Mouse (Mus musculus): Measurements from ENCODE around the gene Plod1. TPM values are rescaled to one million over a fixed set of nuclear protein-coding genes. Genes with fewer than 3 reads are reported as not detected.

The Plod1 gene
- polyA plus RNA-seq, 1 experiment from 2014 or later = 20.9 TPM

GRCm38 (mm10) chr4:147902906-147903500 lies 33.6 kb downstream of the Plod1 start:
- peaks cover 51% of the 10 kb centered on the region for H3K36me3 ChIP-seq (replicated peaks)
- peaks cover 20% of the 10 kb centered on the region for H3K4me1 ChIP-seq
- H3K27ac ChIP-seq = no peak overlapping the region
- 90% methylated on average over 12 of the region's 12 CpGs for WGBS
- H3K9me3 ChIP-seq = no peaks in the 10 kb centered on the region
- peak overlapping the region; percentile 93; the same call in 1 of the 2 replicates for H3K4me3 ChIP-seq
- H3K27me3 ChIP-seq (ENCODE audit: poor library complexity, severe bottlenecking) = no peaks in the 10 kb centered on the region
- no peak for DNase-seq (ENCODE audit: extremely low spot score, low spot score)

DNA sequence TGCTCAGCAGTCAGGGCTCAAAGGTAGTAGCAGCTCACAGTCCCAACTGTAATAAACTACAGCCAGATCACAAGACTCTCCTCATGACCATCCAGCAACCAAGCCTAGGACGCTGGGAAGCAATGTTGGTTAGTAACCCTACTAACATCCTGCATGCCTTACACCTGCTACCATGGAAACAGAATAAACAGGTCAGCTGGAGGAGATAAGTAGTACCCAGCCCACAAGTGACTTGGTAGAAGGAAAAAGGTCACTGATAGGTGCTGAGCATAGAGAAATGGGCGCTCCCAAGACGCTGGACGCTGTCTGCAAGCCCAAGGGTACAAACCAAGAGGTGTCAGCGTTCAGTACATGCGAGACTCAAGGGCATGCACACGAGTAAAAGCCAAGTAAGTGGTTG lies 36.1 kb downstream of the Plod1 start:
- Histone ChIP-seq H3K36me3 (replicated peaks) (peaks cover 76% of the 10 kb centered on the region), H3K9me3 (no peaks in the 10 kb centered on the region), H3K4me3 (no peak overlapping the region), H3K4me1 (peaks cover 19% of the 10 kb centered on the region), H3K27ac (no peak overlapping the region), H3K27me3 (ENCODE audit: poor library complexity, severe bottlenecking) (no peaks in the 10 kb centered on the region)
- no peak for DNase-seq (ENCODE audit: extremely low spot score, low spot score)
- WGBS = 96% methylated on average over 7 of the region's 7 CpGs

GRCm38 (mm10) chr4:147897348-147897747 lies 39.2 kb downstream of the Plod1 start:
- H3K4me3 ChIP-seq = no peak overlapping the region
- H3K9me3 ChIP-seq = no peaks in the 10 kb centered on the region
- H3K27ac ChIP-seq = no peak overlapping the region
- H3K27me3 ChIP-seq (ENCODE audit: poor library complexity, severe bottlenecking) = no peaks in the 10 kb centered on the region
- 89% methylated on average over 3 of the region's 3 CpGs for WGBS
- no peaks in the 10 kb centered on the region for H3K4me1 ChIP-seq
- no peak for DNase-seq (ENCODE audit: extremely low spot score, low spot score)
- H3K36me3 ChIP-seq (replicated peaks) = peaks cover 96% of the 10 kb centered on the region

DNA sequence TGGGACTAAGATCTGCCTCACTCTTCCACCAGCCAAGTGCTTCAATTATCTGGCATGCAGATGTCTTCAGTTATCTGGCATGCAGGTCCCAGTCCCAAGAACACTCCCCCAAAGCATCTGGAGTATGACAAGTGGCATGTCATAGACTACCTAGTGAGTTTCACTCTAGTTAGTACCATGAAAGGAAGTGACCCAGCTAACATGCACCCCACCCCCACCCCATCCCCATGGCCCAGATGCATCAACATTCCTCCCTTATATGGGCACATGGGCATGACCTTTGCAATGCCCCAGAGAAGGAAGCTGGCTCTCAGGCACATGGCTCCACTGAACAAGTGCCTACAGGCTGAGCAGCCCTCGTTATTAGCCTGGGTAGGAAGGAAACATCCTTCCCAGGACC lies 40.2 kb downstream of the Plod1 start:
- WGBS = 89% methylated on average over 1 of the region's 1 CpGs
- no peak for DNase-seq (ENCODE audit: extremely low spot score, low spot score)
- H3K27ac ChIP-seq = no peak overlapping the region
- no peak overlapping the region for H3K4me3 ChIP-seq
- H3K36me3 ChIP-seq (replicated peaks) = peaks cover 97% of the 10 kb centered on the region
- no peaks in the 10 kb centered on the region for H3K9me3 ChIP-seq
- H3K27me3 ChIP-seq (ENCODE audit: poor library complexity, severe bottlenecking) = no peaks in the 10 kb centered on the region
- H3K4me1 ChIP-seq = no peaks in the 10 kb centered on the region

DNA sequence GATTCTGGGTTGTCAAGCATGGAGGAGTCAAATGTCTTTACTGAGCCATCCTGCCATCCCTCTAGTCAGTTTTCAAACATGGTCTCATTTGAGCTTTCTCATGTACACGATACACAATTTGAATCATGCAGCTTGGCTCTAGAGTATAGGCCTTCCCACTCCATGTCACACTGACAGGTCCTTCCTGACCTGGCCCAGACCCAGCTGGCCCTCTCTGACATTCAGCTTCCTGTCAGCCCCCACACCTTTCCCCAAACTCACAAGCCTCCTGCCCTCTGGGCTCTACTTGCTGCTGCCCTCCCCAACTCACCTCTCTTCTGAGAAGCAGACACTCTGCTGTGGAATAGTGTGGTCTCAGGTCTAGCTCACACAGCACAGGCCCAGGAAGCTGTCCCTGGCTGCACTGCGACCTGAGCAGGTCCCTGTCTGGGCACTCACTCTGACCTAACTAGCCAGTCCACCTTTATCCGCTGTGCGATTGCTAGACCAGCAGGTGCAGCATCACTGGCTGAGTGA lies 40.7 kb downstream of the Plod1 start:
- Histone ChIP-seq H3K27ac (no peak overlapping the region), H3K36me3 (replicated peaks) (peaks cover 99% of the 10 kb centered on the region), H3K27me3 (ENCODE audit: poor library complexity, severe bottlenecking) (no peaks in the 10 kb centered on the region), H3K4me3 (no peak overlapping the region), H3K9me3 (no peaks in the 10 kb centered on the region), H3K4me1 (no peaks in the 10 kb centered on the region)
- 90% methylated on average over 4 of the region's 4 CpGs for whole genome bisulfite sequencing
- DNase-seq (ENCODE audit: extremely low spot score, low spot score) = no peak

- DNase-seq (ENCODE audit: extremely low spot score, low spot score) = no peak
- Histone ChIP-seq H3K4me1 (no peaks in the 10 kb centered on the region), H3K36me3 (replicated peaks) (peaks cover 95% of the 10 kb centered on the region), H3K27ac (no peak overlapping the region), H3K4me3 (no peak overlapping the region), H3K27me3 (ENCODE audit: poor library complexity, severe bottlenecking) (no peaks in the 10 kb centered on the region), H3K9me3 (no peaks in the 10 kb centered on the region)
- WGBS = 95% methylated on average over 6 of the region's 6 CpGs
Measured at GRCm38 (mm10) chr4:147890341-147890740, 46.2 kb downstream of the Plod1 start.

DNA sequence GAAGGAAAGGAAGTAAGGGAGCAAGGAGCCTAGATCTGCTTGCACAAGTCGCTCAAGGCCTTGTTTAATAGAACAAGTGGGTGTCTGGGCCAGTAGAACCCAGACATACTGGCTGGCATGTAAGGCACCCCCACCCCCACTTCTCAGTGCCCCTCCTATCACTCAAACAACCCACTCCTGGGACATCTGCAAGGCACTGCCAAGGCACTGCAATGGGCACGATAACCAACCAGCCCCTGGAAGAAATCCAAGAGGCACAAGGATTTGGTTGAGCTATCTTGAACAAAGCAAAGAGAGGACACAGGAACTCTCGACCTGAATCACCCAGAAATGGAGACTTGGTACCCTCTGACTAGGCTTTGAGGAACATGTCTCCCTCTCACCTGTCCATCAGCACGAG lies 48.3 kb downstream of the Plod1 start:
- Histone ChIP-seq H3K4me3 (no peak overlapping the region), H3K27ac (no peak overlapping the region), H3K4me1 (no peaks in the 10 kb centered on the region), H3K36me3 (replicated peaks) (peaks cover 95% of the 10 kb centered on the region), H3K27me3 (ENCODE audit: poor library complexity, severe bottlenecking) (no peaks in the 10 kb centered on the region), H3K9me3 (no peaks in the 10 kb centered on the region)
- DNase-seq (ENCODE audit: extremely low spot score, low spot score) = no peak
- 94% methylated on average over 4 of the region's 4 CpGs for WGBS

DNA sequence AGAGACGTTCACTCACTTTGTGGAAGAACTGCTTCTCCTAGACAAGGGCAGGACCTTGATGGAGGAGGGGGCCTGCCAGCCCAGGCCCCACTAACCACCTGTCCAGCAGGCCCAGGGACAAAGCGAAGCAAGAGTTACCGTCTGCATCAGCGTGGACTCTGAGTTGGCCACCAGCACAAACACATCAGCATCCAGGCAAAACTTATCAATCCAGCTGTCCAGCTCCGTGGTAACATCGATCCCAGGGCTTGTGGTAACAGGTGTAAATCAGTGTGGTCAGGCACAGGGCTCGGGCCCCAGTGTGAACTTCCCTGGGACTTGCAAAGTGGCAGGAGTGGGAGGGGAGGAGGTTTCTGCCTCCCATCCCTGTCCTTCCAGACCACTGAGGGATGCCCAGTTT lies 49.3 kb downstream of the Plod1 start:
- H3K4me1 ChIP-seq = no peaks in the 10 kb centered on the region
- peaks cover 95% of the 10 kb centered on the region for H3K36me3 ChIP-seq (replicated peaks)
- H3K27ac ChIP-seq = no peak overlapping the region
- DNase-seq (ENCODE audit: extremely low spot score, low spot score) = no peak
- H3K9me3 ChIP-seq = no peaks in the 10 kb centered on the region
- no peak overlapping the region for H3K4me3 ChIP-seq
- WGBS = 95% methylated on average over 7 of the region's 7 CpGs
- H3K27me3 ChIP-seq (ENCODE audit: poor library complexity, severe bottlenecking) = no peaks in the 10 kb centered on the region

DNA sequence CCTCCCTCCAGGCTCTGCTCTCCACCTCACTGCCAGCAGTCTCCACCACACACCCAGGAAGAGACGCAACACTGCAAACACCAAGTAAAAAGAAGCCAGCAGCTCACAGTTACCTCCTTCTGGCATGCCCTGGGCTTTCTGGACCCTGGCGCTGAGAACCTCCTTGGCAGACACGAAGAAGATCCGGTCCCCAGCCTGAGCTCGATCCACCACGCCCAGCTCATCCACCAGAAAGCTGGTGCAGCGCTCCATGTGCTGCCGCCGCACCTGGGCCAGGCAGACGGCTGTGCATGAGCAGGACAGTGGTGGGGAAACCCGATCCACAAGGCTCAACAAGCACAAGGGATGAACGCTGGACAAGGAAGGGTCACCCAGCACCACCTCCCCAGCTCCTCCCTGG lies 50.4 kb downstream of the Plod1 start:
- no peak overlapping the region for H3K27ac ChIP-seq
- no peaks in the 10 kb centered on the region for H3K27me3 ChIP-seq (ENCODE audit: poor library complexity, severe bottlenecking)
- 96% methylated on average over 12 of the region's 12 CpGs for WGBS
- no peaks in the 10 kb centered on the region for H3K4me1 ChIP-seq
- H3K36me3 ChIP-seq (replicated peaks) = peaks cover 95% of the 10 kb centered on the region
- no peaks in the 10 kb centered on the region for H3K9me3 ChIP-seq
- DNase-seq (ENCODE audit: extremely low spot score, low spot score) = no peak
- no peak overlapping the region for H3K4me3 ChIP-seq

- Histone ChIP-seq H3K27ac (no peak overlapping the region), H3K4me1 (no peaks in the 10 kb centered on the region; the same call in 1 of the 2 replicates), H3K27me3 (ENCODE audit: poor library complexity, severe bottlenecking) (no peaks in the 10 kb centered on the region), H3K4me3 (no peak overlapping the region), H3K9me3 (no peaks in the 10 kb centered on the region), H3K36me3 (replicated peaks) (peaks cover 99% of the 10 kb centered on the region)
- 89% methylated on average over 3 of the region's 3 CpGs for WGBS
- DNase-seq (ENCODE audit: extremely low spot score, low spot score) = no peak
Measured at GRCm38 (mm10) chr4:147884138-147884537, 52.4 kb downstream of the Plod1 start.

GRCm38 (mm10) chr4:147883041-147883440 lies 53.5 kb downstream of the Plod1 start:
- Histone ChIP-seq H3K27ac (no peak overlapping the region), H3K4me1 (no peaks in the 10 kb centered on the region; the same call in 1 of the 2 replicates), H3K36me3 (replicated peaks) (peaks cover 99% of the 10 kb centered on the region), H3K4me3 (no peak overlapping the region), H3K9me3 (no peaks in the 10 kb centered on the region), H3K27me3 (ENCODE audit: poor library complexity, severe bottlenecking) (no peaks in the 10 kb centered on the region)
- no peak for DNase-seq (ENCODE audit: extremely low spot score, low spot score)
- 90% methylated on average over 6 of the region's 6 CpGs for WGBS

DNA sequence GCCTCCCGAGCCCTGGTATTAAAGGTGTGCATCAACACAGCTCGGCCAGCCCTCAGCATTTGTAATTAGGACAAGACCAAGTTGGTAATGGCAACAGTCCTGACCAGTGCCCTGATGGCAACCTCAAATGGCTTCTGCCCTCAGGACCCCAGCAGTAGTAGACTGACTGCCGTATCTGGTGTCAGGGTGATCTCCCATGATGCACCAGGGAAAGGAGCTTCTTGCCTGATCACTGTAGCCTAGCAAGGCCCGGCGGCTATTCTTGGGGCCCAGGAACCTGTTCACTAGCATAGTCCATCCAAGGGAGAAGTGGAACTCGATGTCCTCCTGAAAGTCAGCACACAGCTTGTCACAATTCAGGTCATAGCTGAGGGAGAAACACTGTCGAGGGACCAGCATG lies 54.8 kb downstream of the Plod1 start:
- H3K9me3 ChIP-seq = no peaks in the 10 kb centered on the region
- peaks cover 97% of the 10 kb centered on the region for H3K36me3 ChIP-seq (replicated peaks)
- no peak for DNase-seq (ENCODE audit: extremely low spot score, low spot score)
- no peak overlapping the region for H3K27ac ChIP-seq
- 95% methylated on average over 7 of the region's 7 CpGs for whole genome bisulfite sequencing
- H3K4me3 ChIP-seq = no peak overlapping the region
- H3K4me1 ChIP-seq = no peaks in the 10 kb centered on the region; the same call in 1 of the 2 replicates
- H3K27me3 ChIP-seq (ENCODE audit: poor library complexity, severe bottlenecking) = no peaks in the 10 kb centered on the region

DNA sequence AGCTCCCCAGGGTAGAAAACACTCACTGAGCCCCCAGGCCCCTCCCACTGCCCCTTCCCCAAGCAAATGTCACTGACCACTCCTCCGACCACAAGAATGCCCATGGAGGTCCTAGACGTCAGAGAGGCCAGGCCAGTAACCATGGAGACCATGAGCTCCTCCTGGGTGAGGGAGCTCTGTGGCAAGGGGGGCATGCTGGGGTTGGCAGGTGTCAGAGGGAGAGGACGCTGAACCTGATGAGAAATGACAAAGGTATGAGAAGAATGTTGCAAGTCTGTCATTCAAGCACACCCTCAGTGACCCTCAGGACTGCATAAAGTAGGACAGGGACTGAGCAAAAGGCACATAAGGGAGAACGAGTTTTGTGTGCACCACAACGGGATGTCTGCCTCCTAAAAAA lies 56.7 kb downstream of the Plod1 start:
- 69% methylated on average over 5 of the region's 5 CpGs for WGBS
- peaks cover 97% of the 10 kb centered on the region for H3K36me3 ChIP-seq (replicated peaks)
- no peaks in the 10 kb centered on the region for H3K27me3 ChIP-seq (ENCODE audit: poor library complexity, severe bottlenecking)

More for the DNA sequence above, 56.7 kb downstream of the Plod1 start:
- no peaks in the 10 kb centered on the region; the same call in 1 of the 2 replicates for H3K4me1 ChIP-seq
- no peaks in the 10 kb centered on the region for H3K9me3 ChIP-seq
- no peak overlapping the region for H3K27ac ChIP-seq
- no peak for DNase-seq (ENCODE audit: extremely low spot score, low spot score)
- no peak overlapping the region for H3K4me3 ChIP-seq

All from forebrain, embryonic 10.5 days (tissue).